Mouse (Mus musculus): ENCODE measurements around the gene Olfr97. TPM values are rescaled to one million over a fixed set of nuclear protein-coding genes. Genes with fewer than 3 reads are reported as not detected.
"Not testable (repeated sequence)": the region's sequence is repeated elsewhere in the genome, so short reads cannot be mapped to it uniquely, and the experiment has no call there.

Olfr97 gene
- not detected for total RNA-seq (2021)

GRCm38 (mm10) chr17:37237230-37237629, at the start of gene Olfr97:
Gene Olfr97 (minus strand): TSS chr17:37237330.
- intact Hi-C loops (cut with DNase I); DNase-seq: not testable (repeated sequence)

GRCm38 (mm10) chr17:37283360-37283759, 46.2 kb upstream of the Olfr97 start, which contains the start of gene Olfr99:
Gene Olfr99 (minus strand): TSS chr17:37283460.
- intact Hi-C loops (cut with DNase I), result no loop called here
- no peak for DNase-seq

GRCm38 (mm10) chr17:37280331-37280730, 43.2 kb upstream of the Olfr97 start:
- DNase-seq, result no peak

GRCm38 (mm10) chr17:37276573-37276972, 39.4 kb upstream of the Olfr97 start:
- DNase-seq, result no peak
- intact Hi-C loops (cut with DNase I), result no loop called here

More at GRCm38 (mm10) chr17:37280331-37280730, 43.2 kb upstream of the Olfr97 start:
- intact Hi-C loops (cut with DNase I), result no loop called here

GRCm38 (mm10) chr17:37275626-37276248, 38.6 kb upstream of the Olfr97 start:
- no peak for DNase-seq

DNA sequence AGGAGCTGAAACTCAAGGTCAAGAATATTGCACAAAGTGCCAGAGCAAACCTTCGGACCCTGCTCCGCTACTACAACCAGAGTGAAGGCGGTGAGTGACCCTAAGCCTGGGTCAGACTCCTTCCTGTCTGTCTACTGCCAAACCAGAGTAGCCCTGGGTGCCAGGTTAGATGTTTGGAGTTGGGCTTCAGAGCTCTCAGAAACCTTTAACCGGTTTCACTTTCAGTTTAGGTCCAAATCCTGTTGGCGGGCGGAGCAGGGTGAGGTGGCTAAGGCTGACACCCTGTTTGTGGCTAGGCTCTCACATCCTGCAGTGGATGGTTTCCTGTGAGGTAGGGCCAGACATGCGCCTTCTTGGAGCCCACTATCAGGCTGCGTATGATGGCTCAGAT, 33.6 kb upstream of the Olfr97 start:
- DNase-seq, result peak; percentile 38 to 55
- intact Hi-C loops (cut with DNase I), result no loop called here

More at GRCm38 (mm10) chr17:37275626-37276248, 38.6 kb upstream of the Olfr97 start:
- intact Hi-C loops (cut with DNase I), result no loop called here

- peak; percentile 92 to 95 for DNase-seq
- intact Hi-C loops (cut with DNase I), result no loop called here
These were observed 33.0 kb upstream of the Olfr97 start, which contains the start of gene H2-M3 for GRCm38 (mm10) chr17:37270058-37270701. Gene H2-M3 (plus strand): TSS chr17:37270220.

DNA sequence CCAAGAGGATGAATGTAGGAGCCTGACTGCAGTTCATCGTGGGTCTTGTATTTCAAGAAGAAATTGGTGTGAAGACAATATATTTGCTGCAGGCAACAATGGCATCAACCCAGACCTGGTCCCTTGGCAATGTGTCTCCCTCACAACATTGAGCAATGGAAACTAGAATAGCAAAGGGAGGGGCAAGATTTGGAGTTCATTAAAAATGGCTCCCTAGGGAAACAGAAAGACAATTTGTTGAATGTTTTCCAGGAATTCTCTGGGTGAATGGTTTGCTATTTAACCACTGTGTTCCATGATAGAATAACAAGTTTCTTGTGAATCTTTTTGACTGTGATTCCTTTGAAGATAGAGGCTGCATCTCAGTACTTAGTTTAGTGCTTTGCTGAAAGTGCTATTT, 26.5 kb upstream of the Olfr97 start, which contains the start of gene Olfr98:
TSS of gene Olfr98 (minus strand) at position 124 of the 400 bp plus-strand sequence.
- intact Hi-C loops (cut with DNase I), result no loop called here
- no peak for DNase-seq

DNA sequence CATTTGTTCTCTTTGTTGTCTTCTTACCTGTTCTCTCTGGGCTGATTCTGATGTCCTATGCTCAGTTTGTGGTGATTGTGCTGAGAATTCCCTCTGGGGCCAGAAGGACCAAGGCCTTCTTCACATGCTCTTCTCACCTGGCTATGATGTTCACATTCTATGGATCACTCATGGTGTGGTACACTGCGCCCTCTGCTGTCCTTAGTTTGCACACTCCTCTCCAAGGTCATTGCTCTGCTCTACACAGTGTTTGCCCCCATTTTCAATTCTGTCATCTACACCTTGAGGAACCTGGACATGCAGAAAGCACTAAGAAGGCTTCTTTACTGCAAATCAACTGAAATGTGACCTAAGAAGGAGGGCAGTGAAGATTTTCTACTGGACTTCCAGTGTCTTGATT, 13.4 kb upstream of the Olfr97 start:
- peak in 1 of 2 experiments; percentile 6 for DNase-seq
- intact Hi-C loops (cut with DNase I), result no loop called here

DNA sequence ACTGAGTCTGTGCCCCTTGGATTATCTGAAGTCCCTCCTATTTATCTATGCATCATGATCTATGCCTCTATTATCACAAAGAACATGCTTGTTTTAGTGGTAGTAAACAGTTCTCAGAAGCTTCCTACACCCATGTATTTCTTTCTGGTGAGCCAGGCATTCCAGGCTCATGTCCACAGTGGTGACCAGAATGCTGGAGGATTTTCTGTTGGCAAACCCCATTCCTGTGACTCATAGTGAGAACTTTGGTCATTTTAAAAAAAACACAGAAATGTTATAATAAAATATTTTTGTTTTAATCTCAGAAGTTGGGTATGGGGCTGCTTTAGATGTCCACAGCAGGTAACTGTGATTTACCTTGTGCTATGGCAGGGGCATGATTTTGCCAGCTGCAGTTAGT, 12.3 kb upstream of the Olfr97 start:
- intact Hi-C loops (cut with DNase I), result no loop called here
- no peak for DNase-seq

GRCm38 (mm10) chr17:37246715-37247114, 9.6 kb upstream of the Olfr97 start:
- DNase-seq, result peak; percentile 29 to 33
- intact Hi-C loops (cut with DNase I), result no loop called here

DNA sequence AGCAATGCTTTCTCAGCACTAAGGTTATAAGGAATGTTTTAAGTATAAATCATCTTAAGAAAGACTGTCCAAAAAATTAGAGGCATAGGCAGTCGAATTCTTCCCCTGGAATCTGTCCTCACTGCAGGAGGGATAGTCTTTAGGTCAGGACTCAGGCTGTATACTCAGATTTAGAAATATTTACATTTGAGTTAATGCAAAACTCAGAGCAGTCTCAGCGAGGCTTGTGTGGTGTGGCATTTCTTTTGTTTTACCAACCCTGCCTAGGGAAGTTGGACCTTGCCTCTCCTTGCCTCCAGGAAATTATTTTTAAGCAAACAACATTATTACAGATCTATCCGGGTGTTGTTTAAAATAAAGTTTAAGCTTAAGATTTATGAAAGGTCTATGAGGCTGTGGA, 5.1 kb upstream of the Olfr97 start:
- no peak for DNase-seq
- intact Hi-C loops (cut with DNase I), result no loop called here

GRCm38 (mm10) chr17:37221879-37222278, 15.3 kb downstream of the Olfr97 start:
- intact Hi-C loops (cut with DNase I), result no loop called here
- DNase-seq, result no peak

GRCm38 (mm10) chr17:37219846-37220245, 17.3 kb downstream of the Olfr97 start, which contains the start of gene Olfr96:
Gene Olfr96 (plus strand): TSS chr17:37220146.
- intact Hi-C loops (cut with DNase I), result no loop called here

DNA sequence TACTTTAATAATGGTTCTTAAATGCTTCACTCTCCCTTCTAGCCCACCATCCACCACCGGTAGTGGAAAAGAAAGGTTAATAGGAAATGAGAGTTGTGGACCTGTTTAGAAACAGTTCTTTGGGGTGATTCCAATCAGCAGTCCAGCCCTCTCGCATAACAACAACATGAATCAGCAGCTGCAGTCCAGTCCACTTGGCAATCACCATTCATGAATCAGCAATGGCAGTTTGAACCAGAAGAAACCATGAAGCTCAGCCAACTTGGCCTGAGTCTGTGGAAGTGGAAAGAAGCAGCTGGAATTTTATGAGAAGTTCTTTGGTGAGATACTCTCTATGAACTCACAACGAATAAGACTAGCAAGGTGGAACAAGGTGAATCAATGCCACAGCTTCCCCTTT, 18.6 kb downstream of the Olfr97 start:
- intact Hi-C loops (cut with DNase I), result no loop called here
- peak; percentile 6 to 14 for DNase-seq

More at GRCm38 (mm10) chr17:37219846-37220245, 17.3 kb downstream of the Olfr97 start, which contains the start of gene Olfr96:
- no peak for DNase-seq

DNA sequence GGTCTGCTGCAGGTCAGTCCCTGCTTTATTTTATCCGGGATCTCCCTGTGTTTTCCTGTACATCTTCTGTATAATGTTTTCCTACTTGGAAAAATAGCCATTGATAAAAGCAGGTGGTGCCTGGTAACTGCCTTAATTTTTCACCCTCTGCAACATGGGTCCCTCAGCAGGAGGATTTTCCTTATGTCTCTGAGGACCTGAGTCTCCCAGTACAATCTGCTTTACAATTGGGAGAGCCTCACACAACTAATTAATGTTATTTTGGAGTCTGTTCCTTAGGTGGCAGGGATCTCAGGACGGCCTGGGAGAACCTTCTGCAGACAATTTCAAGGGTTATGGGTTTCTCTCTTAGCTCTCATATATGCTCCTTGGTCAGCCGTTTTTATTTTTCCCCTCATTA, 24.1 kb downstream of the Olfr97 start, which contains the start of gene Olfr95:
TSS of gene Olfr95 (minus strand) at position 101 of the 400 bp plus-strand sequence.
- no peak for DNase-seq
- intact Hi-C loops (cut with DNase I), result no loop called here

DNA sequence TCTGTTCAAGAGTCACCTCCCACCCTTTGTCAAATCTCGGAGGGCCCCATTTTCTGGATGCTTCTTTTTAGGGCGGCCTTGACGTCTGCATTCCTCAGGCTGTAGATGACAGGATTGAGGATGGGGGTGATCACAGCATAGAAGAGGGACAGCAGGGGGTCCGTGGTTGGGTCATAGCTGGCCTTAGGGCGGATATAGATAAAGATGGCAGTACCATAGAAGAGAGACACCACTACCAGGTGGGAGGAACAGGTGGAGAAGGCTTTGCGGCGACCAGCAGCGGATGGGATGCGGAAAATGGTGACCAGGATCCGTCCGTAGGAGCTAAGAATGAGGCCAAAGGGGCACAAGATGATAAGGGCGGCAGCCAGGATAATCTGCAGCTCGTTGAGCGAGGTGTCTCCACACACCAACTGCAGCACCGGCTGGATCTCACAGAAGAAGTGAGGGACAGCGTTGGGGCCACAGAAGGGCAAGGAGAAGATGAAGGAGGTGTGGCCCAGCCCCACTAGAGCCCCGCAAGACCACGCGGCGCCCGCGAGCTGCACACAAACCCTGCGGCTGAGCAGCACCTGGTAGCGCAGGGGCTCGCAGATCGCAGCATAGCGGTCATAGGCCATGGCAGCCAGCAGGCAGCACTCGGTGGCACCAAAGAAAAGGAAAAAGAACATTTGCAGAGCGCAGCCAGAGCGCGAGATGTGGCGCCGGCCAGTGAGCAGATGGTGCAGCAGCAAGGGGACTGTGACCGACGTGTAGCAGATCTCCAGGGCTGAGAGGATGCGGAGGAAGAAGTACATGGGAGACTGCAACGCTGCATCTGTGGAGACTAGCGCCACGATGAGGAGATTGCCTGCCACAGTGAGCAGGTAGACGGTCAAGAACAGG, 26.0 kb downstream of the Olfr97 start:
- intact Hi-C loops (cut with DNase I), result no loop called here
- DNase-seq, result no peak

- no peak for DNase-seq
- intact Hi-C loops (cut with DNase I), result loop anchor here (1.0 to 5.0 kb wide), 2 partner anchors 121 to 312 kb away; partner anchors contain the start of gene Trim40
These were observed 33.3 kb downstream of the Olfr97 start for GRCm38 (mm10) chr17:37203917-37204236.

DNA sequence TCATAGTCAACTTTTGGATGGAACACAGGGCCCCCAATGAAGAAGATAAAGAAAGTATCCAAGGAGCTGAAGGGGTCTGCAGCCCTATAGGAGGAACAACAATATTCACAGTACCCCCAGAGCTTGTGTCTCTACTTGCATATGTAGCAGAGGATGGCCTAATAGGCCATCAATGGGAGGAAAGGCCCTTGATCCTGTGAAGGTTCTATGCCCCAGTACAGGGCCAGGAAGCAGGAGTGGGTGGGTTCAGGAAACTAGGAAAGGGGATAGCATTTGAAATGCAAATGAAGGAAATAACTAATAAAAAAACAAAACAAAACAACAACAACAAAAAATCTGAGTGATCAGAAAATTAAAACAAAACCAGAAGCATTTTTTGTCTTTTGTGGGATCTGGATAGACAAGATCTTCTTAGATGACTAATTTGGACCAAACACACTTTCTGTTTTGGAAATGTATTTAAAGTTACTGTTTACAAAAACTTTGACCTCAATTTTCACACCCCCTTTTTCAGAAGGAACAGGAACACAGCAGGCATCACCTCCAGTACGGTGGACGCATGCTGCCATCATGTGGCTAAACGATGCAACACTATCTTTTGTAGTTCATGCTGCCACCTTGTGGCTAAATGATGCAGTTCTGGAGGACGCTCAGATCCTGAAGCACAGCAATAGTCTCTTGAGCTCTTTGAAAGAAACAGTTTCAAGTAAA, 33.8 kb downstream of the Olfr97 start:
- intact Hi-C loops (cut with DNase I), result loop anchor here (1.0 to 5.0 kb wide), 2 partner anchors 120 to 311 kb away; partner anchors contain the start of gene Trim40
- peak; percentile 79 to 90 for DNase-seq

- intact Hi-C loops (cut with DNase I), result loop anchor here (5.0 kb wide), 1 partner anchor 309 kb away; the partner anchor contains the start of gene Trim40
- DNase-seq, result no peak
These were observed 36.2 kb downstream of the Olfr97 start, which contains the start of gene Olfr94 for GRCm38 (mm10) chr17:37200894-37201293. Gene Olfr94 (minus strand): TSS chr17:37200994.

Data from heart, postnatal 10 days (tissue).